Mouse (Mus musculus): ENCODE results near the gene BC048671. TPM values are rescaled to one million over a fixed set of nuclear protein-coding genes. Genes with fewer than 3 reads are reported as not detected.

BC048671 gene
- total RNA-seq, 2 experiments from 2014 or later, result not detected

DNA sequence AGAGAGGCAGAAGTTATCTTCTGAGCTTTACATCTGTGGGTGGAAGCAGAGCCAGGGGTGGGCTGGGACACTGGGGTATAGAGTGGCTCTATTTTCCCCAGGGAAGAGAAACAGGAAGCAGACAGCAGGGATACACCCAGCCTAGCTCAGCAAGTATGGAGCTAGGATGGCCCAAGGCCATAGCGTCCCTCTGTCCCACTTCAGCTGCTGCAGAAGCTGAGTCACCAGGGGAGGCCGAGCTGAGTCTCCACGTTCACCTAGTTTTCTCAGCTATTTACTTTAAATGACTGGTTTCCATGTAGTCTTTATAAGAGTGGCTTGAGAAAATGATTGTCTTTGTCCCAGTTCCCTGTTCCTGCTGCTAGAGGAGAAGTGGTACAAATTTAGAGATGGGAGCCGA, 47.5 kb downstream of the BC048671 start:
- ATAC-seq (ENCODE audit: poor library complexity, severe bottlenecking), result no peak

DNA sequence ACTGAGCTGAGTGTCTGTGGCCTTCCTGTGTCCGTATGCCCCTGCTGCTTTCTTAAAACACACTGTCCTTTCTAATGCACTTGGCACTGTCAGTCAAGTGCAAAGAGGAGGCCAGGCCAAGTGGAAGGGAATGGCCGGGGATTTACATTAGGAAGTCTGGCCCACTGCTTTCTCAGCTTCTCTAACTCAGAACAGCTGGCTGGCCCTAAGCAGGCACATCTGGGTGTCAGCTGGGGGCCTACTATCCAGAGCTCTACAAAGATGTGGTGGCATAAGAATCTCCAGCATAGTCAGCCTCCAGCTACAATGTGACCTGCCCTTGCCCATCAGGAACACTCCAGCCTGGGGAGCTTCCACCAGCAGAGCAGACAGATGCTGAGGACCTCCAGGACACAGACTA, 49.0 kb downstream of the BC048671 start:
- ATAC-seq (ENCODE audit: poor library complexity, severe bottlenecking), result no peak

Other genes starting within 250 kb of the BC048671 start
- not detected in 2 replicates for gene Vmn1r49, start 222.7 kb upstream of the BC048671 start, total RNA-seq (2015)
- gene Vmn1r49, start 222.7 kb upstream of the BC048671 start, total RNA-seq (2017), result not detected in 2 replicates
- gene Vmn1r50, start 199.8 kb upstream of the BC048671 start, total RNA-seq (2015), result not detected in 2 replicates
- not detected in 2 replicates for gene Vmn1r50, start 199.8 kb upstream of the BC048671 start, total RNA-seq (2017)
- gene Vmn1r51, start 178.6 kb upstream of the BC048671 start, total RNA-seq (2015), result not detected in 2 replicates
- not detected in 2 replicates for gene Vmn1r51, start 178.6 kb upstream of the BC048671 start, total RNA-seq (2017)
- gene Vmn1r52, start 126.4 kb upstream of the BC048671 start, total RNA-seq (2015), result not detected in 2 replicates
- gene Vmn1r52, start 126.4 kb upstream of the BC048671 start, total RNA-seq (2017), result not detected in 2 replicates
- not detected in 2 replicates for gene V1ra8, start 98.4 kb upstream of the BC048671 start, total RNA-seq (2015)
- gene V1ra8, start 98.4 kb upstream of the BC048671 start, total RNA-seq (2017), result not detected in 2 replicates
- not detected in 2 replicates for gene Vmn1r53, start 76.8 kb upstream of the BC048671 start, total RNA-seq (2015)
- gene Vmn1r53, start 76.8 kb upstream of the BC048671 start, total RNA-seq (2017), result not detected in 2 replicates
- not detected in 2 replicates for gene Vmn1r54, start 54.9 kb upstream of the BC048671 start, total RNA-seq (2015)
- gene Vmn1r54, start 54.9 kb upstream of the BC048671 start, total RNA-seq (2017), result not detected in 2 replicates
- 9.0 and 12.4 TPM in 2 replicates for gene Chst13, start 24.0 kb downstream of the BC048671 start, total RNA-seq (2015)
- gene Chst13, start 24.0 kb downstream of the BC048671 start, total RNA-seq (2017), result 4.4 and 6.3 TPM in 2 replicates
- not detected in 2 replicates for gene Uroc1, start 32.1 kb downstream of the BC048671 start, total RNA-seq (2015)
- gene Uroc1, start 32.1 kb downstream of the BC048671 start, total RNA-seq (2017), result not detected in 2 replicates
- 10.2 and 11.1 TPM in 2 replicates for gene Zxdc, start 68.3 kb downstream of the BC048671 start, total RNA-seq (2015)
- gene Zxdc, start 68.3 kb downstream of the BC048671 start, total RNA-seq (2017), result 9.9 and 16.1 TPM in 2 replicates
- not detected in 2 replicates for gene Cfap100, start 127.6 kb downstream of the BC048671 start, total RNA-seq (2015)
- gene Cfap100, start 127.6 kb downstream of the BC048671 start, total RNA-seq (2017), result not detected in 2 replicates
- not detected in 2 replicates for gene Klf15, start 161.4 kb downstream of the BC048671 start, total RNA-seq (2015)
- gene Klf15, start 161.4 kb downstream of the BC048671 start, total RNA-seq (2017), result not detected in 2 replicates
- gene Aldh1l1, start 185.2 kb downstream of the BC048671 start, total RNA-seq (2015), result 0.31 and 0.68 TPM in 2 replicates
- gene Aldh1l1, start 185.2 kb downstream of the BC048671 start, total RNA-seq (2017), result 0.45 and 0.55 TPM in 2 replicates

All from megakaryocyte, adult 5-6 weeks (primary cell).